Comparison of ENCODE assay signal across 9 mouse cellular contexts in genomic region chr4:128688976-128689375, GRCm38 (mm10). TPM values are rescaled to one million over a fixed set of nuclear protein-coding genes. Genes with fewer than 3 reads are reported as not detected.
DNase-seq lines count a peak whose midpoint lies in the region; ATAC-seq lines count a peak whose summit lies in the region.
"Had no signal": no experiment of that assay in that cellular context is flagged by ENCODE, and none has a peak within 500 bp of the region (broad histone marks: within the 10 kb centered on the region; RNA-seq: fewer than 3 reads in every experiment).

No protein-coding gene starts in this region.

- H3K27ac ChIP-seq in forebrain, embryonic 11.5 days (ENCODE audit: low read depth, low read length) = peak overlapping the region; percentile 9; the same call in 1 of the 2 replicates
- H3K27ac ChIP-seq in neural tube, embryonic 12.5 days = peak overlapping the region; percentile 28; the same call in 1 of the 2 replicates

- no peaks in the 10 kb centered on the region for H3K36me3 ChIP-seq in forebrain, embryonic 11.5 days (ENCODE audit: control insufficient read depth, insufficient read depth, low read length)
- no peaks in the 10 kb centered on the region for H3K36me3 ChIP-seq in neural tube, embryonic 12.5 days

- WGBS in forebrain, embryonic 11.5 days = 76% methylated on average over 9 of the region's 9 CpGs
- WGBS in neural tube, embryonic 12.5 days = 55% methylated on average over 9 of the region's 9 CpGs

- ATAC-seq in forebrain, embryonic 11.5 days (replicated peaks; ENCODE audit: low FRiP score) = no peak
- peak; percentile 36; the same call in 1 of the 2 replicates for ATAC-seq in neural tube, embryonic 12.5 days (ENCODE audit: low FRiP score, low read depth)
- no peak for ATAC-seq in cerebellum, adult (ENCODE audit: insufficient number of reproducible peaks, low FRiP score, low TSS enrichment)

- peaks cover 10% of the 10 kb centered on the region; the same call in 1 of the 2 replicates for H3K4me1 ChIP-seq in forebrain, embryonic 11.5 days (replicated peaks; ENCODE audit: control insufficient read depth, insufficient read depth, low read length)
- H3K4me1 ChIP-seq in neural tube, embryonic 12.5 days = peaks cover 57% of the 10 kb centered on the region

- no peaks in the 10 kb centered on the region for H3K27me3 ChIP-seq in forebrain, embryonic 11.5 days (ENCODE audit: control insufficient read depth, insufficient read depth, low read length)
- no peaks in the 10 kb centered on the region for H3K27me3 ChIP-seq in neural tube, embryonic 12.5 days (replicated peaks)

- no peak overlapping the region for H3K9ac ChIP-seq in forebrain, embryonic 11.5 days (ENCODE audit: low read length)
- peak overlapping the region; percentile 30; the same call in 1 of the 2 replicates for H3K9ac ChIP-seq in neural tube, embryonic 12.5 days

- H3K9me3 ChIP-seq in forebrain, embryonic 11.5 days (ENCODE audit: control insufficient read depth, low read length) = no peaks in the 10 kb centered on the region
- no peaks in the 10 kb centered on the region for H3K9me3 ChIP-seq in neural tube, embryonic 12.5 days

- DNase-seq in T-cell, adult 2 months (ENCODE audit: low spot score) = peak; percentile 56
- no peak for DNase-seq in forebrain, embryonic 11.5 days (ENCODE audit: low spot score)
- DNase-seq in layer of hippocampus, adult 9-10 months (ENCODE audit: low spot score) = peak; percentile 35
- DNase-seq in gastrocnemius, postnatal 10 days = no peak
- no peak for DNase-seq in urinary bladder, postnatal 10 days (ENCODE audit: low spot score)
- no peak for DNase-seq in lung, postnatal 14 days
- DNase-seq: heart, postnatal 4 days had no signal

- H3K4me2 ChIP-seq in forebrain, embryonic 11.5 days (ENCODE audit: low read depth, low read length, severe bottlenecking) = no peak overlapping the region
- H3K4me2 ChIP-seq in neural tube, embryonic 12.5 days (replicated peaks) = peak overlapping the region; percentile 52

- H3K4me3 ChIP-seq in forebrain, embryonic 11.5 days (ENCODE audit: low read depth, low read length) = no peak overlapping the region
- peak overlapping the region; percentile 9 for H3K4me3 ChIP-seq in neural tube, embryonic 12.5 days

RNA-seq across cellular contexts. Expression of gene Phc2, which starts 34.5 kb away (rescaled TPM):
- polyA plus RNA-seq in forebrain, embryonic 11.5 days (2014; fragmentation: Nextera tagmentation; extraction: Ambion mirVana) = 133 and 144 TPM in 2 replicates
- polyA plus RNA-seq in neural tube, embryonic 12.5 days (2016; fragmentation: Nextera tagmentation; extraction: Ambion mirVana) = 163 and 167 TPM in 2 replicates
- 10 to 100 TPM; 29.8 to 36.7 TPM for total RNA-seq in gastrocnemius, postnatal 10 days (2021)

Comparison
In these comparisons a context has a peak if more than half of its experiments do, and no peak if none do; other contexts are left out.
1. DNase-seq: peak in T-cell, adult 2 months (single experiment) and layer of hippocampus, adult 9-10 months (single experiment); none in forebrain, embryonic 11.5 days (single experiment), gastrocnemius, postnatal 10 days (single experiment), urinary bladder, postnatal 10 days (single experiment) and lung, postnatal 14 days (single experiment).